Mouse (Mus musculus): Measurements from ENCODE around the gene Catsperg1. TPM values are rescaled to one million over a fixed set of nuclear protein-coding genes. Genes with fewer than 3 reads are reported as not detected.
A peak's percentile ranks its signal among the peaks of the same experiment; 100 is the strongest.

The Catsperg1 gene
- polyA plus RNA-seq, 2 experiments: 0.45 TPM; not detected in 1

DNA sequence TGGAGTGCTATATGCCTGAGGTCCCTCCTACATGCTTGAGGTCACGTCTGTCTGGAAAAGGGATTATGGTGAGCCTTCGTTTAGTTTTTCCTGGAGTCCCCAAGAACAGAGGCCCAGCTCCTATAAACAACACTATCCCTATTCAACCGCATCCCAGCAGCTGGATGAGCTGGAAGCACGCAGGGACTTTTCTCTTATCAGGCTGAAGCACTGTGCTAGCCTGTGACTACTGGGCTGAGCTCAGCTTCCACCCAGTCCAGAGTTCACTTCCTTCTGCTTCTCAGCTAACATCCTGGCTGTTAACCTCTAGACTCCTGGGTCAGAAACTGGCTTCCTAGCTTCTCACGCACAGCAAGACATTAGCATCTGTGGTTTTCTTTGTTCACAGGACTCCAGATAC lies 40.0 kb upstream of the Catsperg1 start:
- no peak overlapping the region for H3K4me2 ChIP-seq (ENCODE audit: low read depth)
- H3K27me3 ChIP-seq (ENCODE audit: control insufficient read depth, insufficient read depth, low read length): no peaks in the 10 kb centered on the region
- DNase-seq (ENCODE audit: low read depth in 3 of 3, low spot score in 3 of 3) (no peak), ATAC-seq (ENCODE audit: insufficient read depth) (peak; percentile 43; the same call in 1 of the 2 replicates)
- WGBS (ENCODE audit: insufficient replicate concordance): 22% methylated on average over 5 of the region's 5 CpGs
- no peak overlapping the region for H3K4me3 ChIP-seq (ENCODE audit: insufficient read depth in 1 of 2, low read depth in 2 of 2, low read length in 2 of 2)
- no peak overlapping the region for H3K9ac ChIP-seq (replicated peaks)
- no peaks in the 10 kb centered on the region for H3K36me3 ChIP-seq (replicated peaks; ENCODE audit: control insufficient read depth, insufficient read depth, low read depth)
- TF ChIP-seq CTCF (IDR thresholded peaks at IDR 0.05; ENCODE audit: low read depth) (no peak), EP300 (IDR thresholded peaks at IDR 0.05; ENCODE audit: low read depth) (no peak)
- H3K9me3 ChIP-seq (ENCODE audit: control insufficient read depth, low read length): no peaks in the 10 kb centered on the region
- peaks cover 0 to 14% of the 10 kb centered on the region in 2 experiments; a peak in 2 of 4 replicates for H3K4me1 ChIP-seq (replicated peaks; ENCODE audit: control insufficient read depth in 2 of 2, insufficient read depth in 2 of 2, low read length in 1 of 2)
- no peak overlapping the region for H3K27ac ChIP-seq

DNA sequence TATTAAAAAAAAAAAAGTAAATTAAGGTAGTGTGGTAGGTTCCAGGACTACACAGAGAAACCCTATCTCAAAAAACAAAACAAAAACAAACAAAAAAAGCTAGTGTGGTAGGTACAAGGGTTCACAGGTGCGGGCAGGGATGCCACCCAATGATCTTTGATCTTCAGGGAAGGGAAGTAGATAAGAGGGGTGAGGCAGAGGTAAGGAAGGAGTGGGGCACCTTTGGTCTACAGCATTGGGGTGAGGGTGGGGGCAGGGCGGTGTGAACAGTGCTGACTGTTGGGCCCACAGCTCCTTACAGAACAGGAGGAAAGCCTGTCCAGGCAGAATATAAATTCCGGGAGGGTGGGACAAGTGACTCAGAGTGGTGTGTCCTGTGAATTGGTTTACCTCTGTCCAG lies 37.3 kb upstream of the Catsperg1 start:
- 44% methylated on average over 3 of the region's 3 CpGs for WGBS (ENCODE audit: insufficient replicate concordance)
- Histone ChIP-seq H3K4me2 (ENCODE audit: low read depth) (no peak overlapping the region), H3K36me3 (replicated peaks; ENCODE audit: control insufficient read depth, insufficient read depth, low read depth) (no peaks in the 10 kb centered on the region), H3K4me1 (replicated peaks; ENCODE audit: control insufficient read depth in 2 of 2, insufficient read depth in 2 of 2, low read length in 1 of 2) (peaks cover 0 to 14% of the 10 kb centered on the region in 2 experiments; a peak in 2 of 4 replicates), H3K4me3 (ENCODE audit: insufficient read depth in 1 of 2, low read depth in 2 of 2, low read length in 2 of 2) (no peak overlapping the region), H3K9me3 (ENCODE audit: control insufficient read depth, low read length) (no peaks in the 10 kb centered on the region), H3K27ac (no peak overlapping the region), H3K9ac (replicated peaks) (no peak overlapping the region), H3K27me3 (ENCODE audit: control insufficient read depth, insufficient read depth, low read length) (no peaks in the 10 kb centered on the region)
- DNase-seq (ENCODE audit: low read depth in 3 of 3, low spot score in 3 of 3) (no peak), ATAC-seq (ENCODE audit: insufficient read depth) (no peak)
- no peak for TF ChIP-seq EP300 (IDR thresholded peaks at IDR 0.05; ENCODE audit: low read depth)

DNA sequence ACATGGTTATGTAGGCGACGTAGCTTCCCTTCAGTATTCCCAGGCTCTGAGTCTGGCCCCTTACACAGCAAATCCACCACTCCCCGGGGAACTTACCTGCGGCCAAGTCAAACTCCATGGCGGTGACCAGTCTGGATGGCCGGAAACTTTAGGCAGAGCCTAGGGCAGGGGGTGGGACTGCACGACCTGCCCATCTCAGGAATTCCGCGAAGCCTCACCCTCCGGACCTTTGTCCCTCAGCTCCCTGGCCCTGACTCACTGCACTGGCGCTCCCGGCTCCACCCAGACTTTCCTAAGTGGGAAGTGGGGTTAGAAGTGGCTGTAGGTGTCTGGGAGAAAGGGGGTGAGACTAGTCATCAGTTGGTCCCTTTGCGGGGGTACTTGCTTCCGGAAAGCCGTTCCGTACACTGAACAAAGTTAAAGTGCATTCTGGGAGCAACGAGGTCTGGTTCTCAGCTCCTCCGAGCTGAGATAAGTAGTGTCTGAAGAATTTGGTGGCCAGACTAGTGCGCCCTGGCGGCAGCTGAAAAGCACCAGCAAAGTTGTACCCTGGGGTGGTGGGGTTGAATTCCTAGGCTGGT lies 34.5 kb upstream of the Catsperg1 start, which contains the start of gene 2200002D01Rik:
TSS of gene 2200002D01Rik (minus strand) at position 206 of the 581 bp plus-strand sequence.
- Histone ChIP-seq H3K27me3 (ENCODE audit: control insufficient read depth, insufficient read depth, low read length) (no peaks in the 10 kb centered on the region), H3K4me2 (ENCODE audit: low read depth) (peak within 1 kb of the TSS; percentile 70), H3K27ac (no peak within 1 kb of the TSS), H3K9me3 (ENCODE audit: control insufficient read depth, low read length) (no peaks in the 10 kb centered on the region), H3K36me3 (replicated peaks; ENCODE audit: control insufficient read depth, insufficient read depth, low read depth) (no peaks in the 10 kb centered on the region), H3K4me3 (ENCODE audit: insufficient read depth in 1 of 2, low read depth in 2 of 2, low read length in 2 of 2) (peak within 1 kb of the TSS; percentile 14 to 42), H3K4me1 (replicated peaks; ENCODE audit: control insufficient read depth in 2 of 2, insufficient read depth in 2 of 2, low read length in 1 of 2) (peaks cover 0 to 5% of the 10 kb centered on the region in 2 experiments; a peak in 2 of 4 replicates), H3K9ac (replicated peaks) (no peak within 1 kb of the TSS; the same call in 1 of the 2 replicates)
- ATAC-seq (ENCODE audit: insufficient read depth): peak; percentile 28; the same call in 1 of the 2 replicates
- peak; percentile 35; the same call in 1 of the 2 replicates for TF ChIP-seq CTCF (IDR thresholded peaks at IDR 0.05; ENCODE audit: low read depth)
- no peak for TF ChIP-seq EP300 (IDR thresholded peaks at IDR 0.05; ENCODE audit: low read depth)
- WGBS (ENCODE audit: insufficient replicate concordance): 19% methylated on average over 20 of the region's 20 CpGs
- DNase-seq (ENCODE audit: low read depth in 3 of 3, low spot score in 3 of 3): no peak

DNA sequence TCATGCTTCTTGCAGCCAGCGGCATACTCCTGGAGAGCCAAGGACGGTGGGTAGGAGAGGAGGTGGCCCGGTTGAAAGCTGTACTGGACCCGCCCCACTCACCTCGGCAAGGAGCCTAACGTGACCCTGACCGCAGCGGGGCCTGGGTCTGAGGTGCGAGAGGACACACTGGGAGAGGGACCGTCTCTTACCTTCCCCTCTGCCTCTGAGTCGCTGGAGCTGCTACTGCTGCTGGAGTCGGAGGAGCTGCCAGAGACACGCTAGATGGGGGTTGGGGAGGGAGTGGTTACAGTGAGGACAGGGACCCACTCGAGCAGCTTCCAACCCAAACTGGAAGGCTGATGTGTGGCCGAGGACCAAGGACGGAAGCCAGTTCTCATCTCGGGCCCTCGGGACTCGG lies 33.9 kb upstream of the Catsperg1 start:
- TF ChIP-seq CTCF (IDR thresholded peaks at IDR 0.05; ENCODE audit: low read depth): no peak
- TF ChIP-seq EP300 (IDR thresholded peaks at IDR 0.05; ENCODE audit: low read depth): no peak
- H3K27ac ChIP-seq: no peak overlapping the region
- no peaks in the 10 kb centered on the region for H3K27me3 ChIP-seq (ENCODE audit: control insufficient read depth, insufficient read depth, low read length)
- 30% methylated on average over 19 of the region's 19 CpGs for WGBS (ENCODE audit: insufficient replicate concordance)
- H3K9me3 ChIP-seq (ENCODE audit: control insufficient read depth, low read length): no peaks in the 10 kb centered on the region
- peak overlapping the region; percentile 70 for H3K4me2 ChIP-seq (ENCODE audit: low read depth)
- 0 out of 2 replicates have a peak, but pooled peaks have one; percentile 16 for ATAC-seq (ENCODE audit: insufficient read depth)
- H3K4me3 ChIP-seq (ENCODE audit: insufficient read depth in 1 of 2, low read depth in 2 of 2, low read length in 2 of 2): peak overlapping the region; percentile 14 to 42
- H3K36me3 ChIP-seq (replicated peaks; ENCODE audit: control insufficient read depth, insufficient read depth, low read depth): no peaks in the 10 kb centered on the region
- no peaks in the 10 kb centered on the region for H3K4me1 ChIP-seq (replicated peaks; ENCODE audit: control insufficient read depth in 2 of 2, insufficient read depth in 2 of 2, low read length in 1 of 2)
- no peak overlapping the region; the same call in 1 of the 2 replicates for H3K9ac ChIP-seq (replicated peaks)
- no peak for DNase-seq (ENCODE audit: low read depth in 3 of 3, low spot score in 3 of 3)

DNA sequence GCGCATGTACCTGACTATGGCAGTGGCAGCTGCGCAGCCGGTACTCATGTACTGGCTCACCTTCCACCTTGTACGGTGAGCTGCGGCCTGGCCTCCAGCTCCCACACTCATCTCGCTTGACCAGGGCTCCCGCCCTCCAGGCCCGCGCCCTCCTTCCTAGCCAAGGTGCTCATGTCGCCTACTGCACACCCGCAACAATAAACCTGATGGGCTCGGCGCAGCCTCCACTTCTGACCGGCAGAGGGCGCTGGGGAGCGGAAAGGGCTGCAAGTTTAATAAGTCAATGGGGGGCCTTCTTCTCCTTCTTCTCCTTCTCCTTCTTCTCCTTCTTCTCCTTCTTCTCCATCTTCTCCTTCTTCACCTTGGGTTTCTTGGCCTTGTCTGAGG lies 33.5 kb upstream of the Catsperg1 start:
- DNase-seq (ENCODE audit: low read depth in 3 of 3, low spot score in 3 of 3) (peak; percentile 40 to 50 (median 41)), ATAC-seq (ENCODE audit: insufficient read depth) (0 out of 2 replicates have a peak, but pooled peaks have one; percentile 26)
- no peak overlapping the region for H3K9ac ChIP-seq (replicated peaks)
- WGBS (ENCODE audit: insufficient replicate concordance): 24% methylated on average over 16 of the region's 16 CpGs
- peak overlapping the region; percentile 70 for H3K4me2 ChIP-seq (ENCODE audit: low read depth)
- TF ChIP-seq CTCF (IDR thresholded peaks at IDR 0.05; ENCODE audit: low read depth): peak; percentile 98
- no peak for TF ChIP-seq EP300 (IDR thresholded peaks at IDR 0.05; ENCODE audit: low read depth)
- no peak overlapping the region for H3K27ac ChIP-seq
- H3K36me3 ChIP-seq (replicated peaks; ENCODE audit: control insufficient read depth, insufficient read depth, low read depth): no peaks in the 10 kb centered on the region
- H3K27me3 ChIP-seq (ENCODE audit: control insufficient read depth, insufficient read depth, low read length): no peaks in the 10 kb centered on the region
- no peaks in the 10 kb centered on the region for H3K9me3 ChIP-seq (ENCODE audit: control insufficient read depth, low read length)
- H3K4me1 ChIP-seq (replicated peaks; ENCODE audit: control insufficient read depth in 2 of 2, insufficient read depth in 2 of 2, low read length in 1 of 2): no peaks in the 10 kb centered on the region
- H3K4me3 ChIP-seq (ENCODE audit: insufficient read depth in 1 of 2, low read depth in 2 of 2, low read length in 2 of 2): peak overlapping the region; percentile 14 to 42

Data from liver, embryonic 14.5 days (tissue).